Comparison of ENCODE assay signal across 25 mouse cellular contexts in genomic region chr7:74726324-74726991, GRCm38 (mm10).
DNase-seq lines count a peak whose midpoint lies in the region; ATAC-seq and TF ChIP-seq lines count a peak whose summit lies in the region.
"Had no signal": no experiment of that assay in that cellular context is flagged by ENCODE, and none has a peak within 500 bp of the region (broad histone marks: within the 10 kb centered on the region; RNA-seq: fewer than 3 reads in every experiment).

No protein-coding gene starts in this region.

- no peaks in the 10 kb centered on the region for H3K9me3 ChIP-seq in lung, embryonic 14.5 days (ENCODE audit: low read depth, low read length)
- H3K9me3 ChIP-seq in embryonic facial prominence, embryonic 10.5 days = no peaks in the 10 kb centered on the region
- H3K9me3 ChIP-seq: embryonic facial prominence, embryonic 13.5 days; forebrain, embryonic 13.5 days; heart, embryonic 12.5 days; hindbrain, embryonic 10.5 days; intestine, embryonic 15.5 days; kidney, embryonic 15.5 days; neural tube, embryonic 12.5 days had no signal

- no peak overlapping the region for H3K4me2 ChIP-seq in lung, embryonic 14.5 days
- H3K4me2 ChIP-seq: embryonic facial prominence, embryonic 13.5 days; forebrain, embryonic 13.5 days; heart, embryonic 12.5 days; intestine, embryonic 15.5 days; kidney, embryonic 15.5 days; neural tube, embryonic 12.5 days had no signal

- H3K27me3 ChIP-seq in lung, embryonic 14.5 days (ENCODE audit: insufficient read depth, low read length) = no peaks in the 10 kb centered on the region
- H3K27me3 ChIP-seq in embryonic facial prominence, embryonic 10.5 days (replicated peaks; ENCODE audit: low read depth, poor library complexity, severe bottlenecking) = no peaks in the 10 kb centered on the region
- H3K27me3 ChIP-seq: embryonic facial prominence, embryonic 13.5 days; forebrain, embryonic 13.5 days; heart, embryonic 12.5 days; intestine, embryonic 15.5 days; kidney, embryonic 15.5 days; neural tube, embryonic 12.5 days had no signal

- H3K27ac ChIP-seq in lung, embryonic 14.5 days (ENCODE audit: low read depth) = peak overlapping the region; percentile 3
- H3K27ac ChIP-seq in embryonic facial prominence, embryonic 10.5 days (replicated peaks) = no peak overlapping the region
- H3K27ac ChIP-seq: embryonic facial prominence, embryonic 13.5 days; forebrain, embryonic 13.5 days; hindbrain, embryonic 10.5 days; intestine, embryonic 15.5 days; kidney, embryonic 15.5 days; layer of hippocampus, adult 2 months; neural tube, embryonic 12.5 days had no signal

- DNase-seq in kidney, postnatal 4 days = peak; percentile 4 to 7
- DNase-seq in kidney, postnatal 14 days = no peak
- DNase-seq in lung, embryonic 14.5 days = peak; percentile 67
- peak; percentile 39 for DNase-seq in lung, postnatal 14 days
- DNase-seq in embryonic facial prominence, embryonic 10.5 days (ENCODE audit: low spot score) = no peak
- no peak for DNase-seq in urinary bladder, postnatal 4 days (ENCODE audit: low spot score in 2 of 2)
- DNase-seq: adrenal gland, postnatal 10 days; cerebellum, adult 8-10 months; gastrocnemius, postnatal 14 days; heart, adult 11 months; heart, postnatal 10 days; midbrain, embryonic 14.5 days; retina, postnatal 1 day; right cerebral cortex, postnatal 25 days had no signal

- ATAC-seq in lung, embryonic 14.5 days (ENCODE audit: insufficient read depth) = peak; percentile 82; the same call in 1 of the 2 replicates
- no peak for ATAC-seq in cerebellum, adult (ENCODE audit: insufficient number of reproducible peaks, low FRiP score, low TSS enrichment)
- ATAC-seq: activated CD4-positive, CD25-positive, alpha-beta regulatory T cell, adult 4 months; forebrain, embryonic 13.5 days; hindbrain, embryonic 16.5 days; intestine, embryonic 15.5 days had no signal

- no peaks in the 10 kb centered on the region for H3K36me3 ChIP-seq in lung, embryonic 14.5 days (ENCODE audit: insufficient read depth)
- no peaks in the 10 kb centered on the region for H3K36me3 ChIP-seq in embryonic facial prominence, embryonic 10.5 days (replicated peaks)
- H3K36me3 ChIP-seq: embryonic facial prominence, embryonic 13.5 days; heart, embryonic 12.5 days; hindbrain, embryonic 10.5 days; intestine, embryonic 15.5 days; kidney, embryonic 15.5 days; neural tube, embryonic 12.5 days had no signal

- TF ChIP-seq CTCF in lung, embryonic 14.5 days (IDR thresholded peaks at IDR 0.05; ENCODE audit: low read depth) = no peak

- 34% methylated on average over 8 of the region's 8 CpGs for WGBS in lung, embryonic 14.5 days
- 80% methylated on average over 8 of the region's 8 CpGs for WGBS in embryonic facial prominence, embryonic 10.5 days

- peaks cover 3% of the 10 kb centered on the region for H3K4me1 ChIP-seq in lung, embryonic 14.5 days (ENCODE audit: insufficient read depth)
- H3K4me1 ChIP-seq in embryonic facial prominence, embryonic 10.5 days = no peaks in the 10 kb centered on the region
- H3K4me1 ChIP-seq: embryonic facial prominence, embryonic 13.5 days; forebrain, embryonic 13.5 days; heart, embryonic 12.5 days; hindbrain, embryonic 10.5 days; intestine, embryonic 15.5 days; kidney, embryonic 15.5 days; neural tube, embryonic 12.5 days had no signal

- H3K4me3 ChIP-seq in lung, embryonic 14.5 days (ENCODE audit: low read depth, low read length) = no peak overlapping the region
- no peak overlapping the region for H3K4me3 ChIP-seq in embryonic facial prominence, embryonic 10.5 days
- H3K4me3 ChIP-seq: embryonic facial prominence, embryonic 13.5 days; forebrain, embryonic 13.5 days; heart, embryonic 12.5 days; hindbrain, embryonic 10.5 days; intestine, embryonic 15.5 days; kidney, embryonic 15.5 days; layer of hippocampus, adult 2 months; neural tube, embryonic 12.5 days had no signal

- no peak overlapping the region for H3K9ac ChIP-seq in lung, embryonic 14.5 days
- H3K9ac ChIP-seq: embryonic facial prominence, embryonic 13.5 days; forebrain, embryonic 13.5 days; heart, embryonic 12.5 days; intestine, embryonic 15.5 days; kidney, embryonic 15.5 days; neural tube, embryonic 12.5 days had no signal

Comparison
In these comparisons a context has a peak if more than half of its experiments do, and no peak if none do; other contexts are left out.
1. DNase-seq: peak in kidney, postnatal 4 days (2 of 2), lung, embryonic 14.5 days (single experiment) and lung, postnatal 14 days (single experiment); none in kidney, postnatal 14 days (single experiment), embryonic facial prominence, embryonic 10.5 days (single experiment) and urinary bladder, postnatal 4 days (0 of 2).